Mouse (Mus musculus) midbrain, embryonic 12.5 days (tissue): ENCODE measurements around the gene Ddr2. TPM values are rescaled to one million over a fixed set of nuclear protein-coding genes. Genes with fewer than 3 reads are reported as not detected.

ENCODE experiments used
- ATAC-seq: fragments of 200-750 bp; cut with Nextera tagmentation; 2 replicates; pipeline ENCODE4 v1.8.0; 2017; ENCODE audit warnings: low read depth, moderate TSS enrichment, moderate library complexity; ENCODE audit not compliant: low FRiP score
- H3K27ac ChIP-seq: fragments of 300-500 bp; sonication (generic); replicated peaks from 2 replicates; pipeline ENCODE4 v1.5.1; 2016; ENCODE audit warnings: mild to moderate bottlenecking
- H3K27me3 ChIP-seq: fragments of 300-500 bp; sonication (generic); 2 replicates; pipeline ENCODE4 v1.6.1; 2016; ENCODE audit warnings: mild to moderate bottlenecking
- H3K36me3 ChIP-seq: fragments of 300-500 bp; sonication (generic); 2 replicates; pipeline ENCODE4 v1.6.1; 2016
- H3K4me1 ChIP-seq: fragments of 300-500 bp; sonication (generic); 2 replicates; pipeline ENCODE4 v1.6.1; 2016
- H3K4me2 ChIP-seq: fragments of 300-500 bp; sonication (generic); replicated peaks from 2 replicates; pipeline ENCODE4 v1.6.1; 2016; ENCODE audit warnings: mild to moderate bottlenecking, moderate library complexity
- H3K4me3 ChIP-seq: fragments of 300-500 bp; sonication (generic); 2 replicates; pipeline ENCODE4 v1.5.1; 2016; ENCODE audit warnings: mild to moderate bottlenecking
- H3K9ac ChIP-seq: fragments of 300-500 bp; sonication (generic); replicated peaks from 2 replicates; pipeline ENCODE4 v1.6.1; 2016; ENCODE audit warnings: mild to moderate bottlenecking, moderate library complexity
- H3K9me3 ChIP-seq: fragments of 300-500 bp; sonication (generic); 2 replicates; pipeline ENCODE4 v1.6.1; 2016; ENCODE audit warnings: mild to moderate bottlenecking
- WGBS: fragments of 180-500 bp; shearing (Covaris S2); methylation state at CpG from one replicate; pipeline ENCODE4 v1.1.7; 2016; 5-methylcytosine and 5-hydroxymethylcytosine counted together
- polyA plus RNA-seq: library from polyadenylated mRNA; unstranded; fragments of >200 nt; fragmentation: Nextera tagmentation; extraction: Ambion mirVana; gene quantifications from 2 replicates; pipeline ENCODE4 v1.2.1, GENCODE M21; 2016

Ddr2 gene
- polyA plus RNA-seq, 1 experiment from 2014 or later, result 31.1 TPM

DNA sequence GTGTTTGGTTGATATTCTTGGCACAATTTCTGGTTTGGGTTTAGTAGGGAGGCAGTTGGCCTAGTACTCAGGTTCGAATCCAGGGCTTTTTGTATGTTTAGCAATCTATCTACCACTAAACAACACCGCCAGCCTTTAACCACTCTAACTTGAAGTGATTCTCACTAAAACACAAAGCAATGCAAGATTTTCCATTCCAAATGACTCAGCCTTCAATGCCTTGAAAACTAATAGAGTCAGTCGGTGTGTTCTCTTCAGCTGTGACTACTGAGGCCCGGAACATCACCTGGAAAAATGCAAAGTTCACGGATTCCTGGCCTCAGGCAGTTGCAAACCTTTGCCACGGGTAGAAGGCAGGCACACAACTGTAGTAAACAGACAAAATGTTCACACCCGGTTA, 178.9 kb downstream of the Ddr2 start:
- no peak for ATAC-seq
- no peak overlapping the region for H3K27ac ChIP-seq
- H3K4me1 ChIP-seq, result peaks cover 20% of the 10 kb centered on the region
- peaks cover 4% of the 10 kb centered on the region; the same call in 1 of the 2 replicates for H3K27me3 ChIP-seq
- no peak overlapping the region for H3K4me2 ChIP-seq
- no peaks in the 10 kb centered on the region for H3K36me3 ChIP-seq
- no peak overlapping the region for H3K4me3 ChIP-seq
- 90% methylated on average over 7 of the region's 7 CpGs for WGBS
- H3K9ac ChIP-seq, result no peak overlapping the region
- H3K9me3 ChIP-seq, result no peaks in the 10 kb centered on the region

DNA sequence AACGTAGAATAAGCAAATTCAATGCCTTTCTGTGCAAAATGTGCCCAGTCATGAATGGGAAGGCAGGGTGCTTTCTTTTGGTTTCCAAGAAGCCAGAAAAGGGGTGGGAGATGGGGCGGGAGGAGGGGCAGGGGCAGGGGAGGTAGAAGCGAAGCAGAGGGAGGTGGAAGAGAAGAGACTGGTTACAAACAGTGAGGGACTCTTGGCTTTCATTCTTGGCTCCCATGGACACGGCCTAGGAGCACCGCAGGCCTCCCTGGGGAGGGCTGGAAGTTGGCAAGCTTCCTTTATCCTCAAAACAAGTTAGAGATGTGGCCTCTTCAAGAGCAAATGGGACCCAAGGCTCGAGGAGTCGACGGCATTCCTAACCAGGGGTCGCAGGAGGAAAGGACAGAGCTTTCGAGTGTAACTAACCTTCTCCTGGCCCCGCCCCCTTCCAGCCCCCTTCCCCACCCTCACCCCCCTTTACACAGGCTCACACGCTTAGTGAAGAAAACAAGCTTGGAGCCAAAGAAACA, 182.0 kb downstream of the Ddr2 start, which contains the start of gene Ccdc190:
Ccdc190 (plus strand) TSS at position 195 of the 518 bp plus-strand sequence.
- H3K4me2 ChIP-seq, result peak within 1 kb of the TSS; percentile 43
- peaks cover 4% of the 10 kb centered on the region; the same call in 1 of the 2 replicates for H3K27me3 ChIP-seq
- no peaks in the 10 kb centered on the region for H3K9me3 ChIP-seq
- no peaks in the 10 kb centered on the region for H3K36me3 ChIP-seq
- H3K9ac ChIP-seq, result no peak within 1 kb of the TSS
- peak within 1 kb of the TSS; percentile 74 for H3K27ac ChIP-seq
- whole genome bisulfite sequencing, result 10% methylated on average over 12 of the region's 12 CpGs
- peak within 1 kb of the TSS; percentile 13; the same call in 1 of the 2 replicates for H3K4me3 ChIP-seq
- peak; percentile 70 for ATAC-seq
- peaks cover 13% of the 10 kb centered on the region for H3K4me1 ChIP-seq

DNA sequence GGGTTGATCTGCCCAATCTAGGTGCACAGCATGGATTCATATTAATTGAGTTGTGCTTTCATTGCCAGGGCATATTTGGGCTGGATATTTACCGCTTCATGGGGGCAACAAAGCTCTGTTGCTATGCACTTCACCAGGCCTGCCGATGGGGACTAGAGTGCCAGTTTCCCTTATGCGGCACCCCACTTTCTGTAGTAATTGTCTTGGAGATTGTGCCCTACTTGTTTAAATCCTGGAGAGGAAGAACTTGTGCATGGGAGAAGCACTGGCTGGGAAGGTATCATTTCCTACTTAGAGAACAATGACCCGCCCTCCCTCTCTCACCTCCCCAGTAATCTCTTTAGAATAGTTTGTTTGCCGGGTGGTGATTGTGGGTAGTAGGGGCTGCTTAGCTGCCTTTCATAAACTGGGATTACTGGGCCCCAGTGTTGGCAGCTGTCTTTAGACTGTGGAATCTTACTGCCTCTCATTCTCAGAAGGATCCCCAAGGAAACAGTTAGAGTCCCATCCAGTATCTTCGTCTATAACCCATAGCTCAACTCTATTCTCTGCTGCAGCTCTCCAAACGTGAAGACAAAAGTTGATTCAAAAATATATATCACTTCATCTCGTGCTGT, 182.7 kb downstream of the Ddr2 start:
- H3K4me3 ChIP-seq, result no peak overlapping the region
- no peak overlapping the region for H3K9ac ChIP-seq
- no peaks in the 10 kb centered on the region for H3K9me3 ChIP-seq
- WGBS, result 30% methylated on average over 8 of the region's 8 CpGs
- peak overlapping the region; percentile 74 for H3K27ac ChIP-seq
- H3K36me3 ChIP-seq, result no peaks in the 10 kb centered on the region
- H3K4me2 ChIP-seq, result peak overlapping the region; percentile 43
- H3K4me1 ChIP-seq, result peaks cover 13% of the 10 kb centered on the region
- H3K27me3 ChIP-seq, result peaks cover 4% of the 10 kb centered on the region; the same call in 1 of the 2 replicates
- ATAC-seq, result peak; percentile 68

DNA sequence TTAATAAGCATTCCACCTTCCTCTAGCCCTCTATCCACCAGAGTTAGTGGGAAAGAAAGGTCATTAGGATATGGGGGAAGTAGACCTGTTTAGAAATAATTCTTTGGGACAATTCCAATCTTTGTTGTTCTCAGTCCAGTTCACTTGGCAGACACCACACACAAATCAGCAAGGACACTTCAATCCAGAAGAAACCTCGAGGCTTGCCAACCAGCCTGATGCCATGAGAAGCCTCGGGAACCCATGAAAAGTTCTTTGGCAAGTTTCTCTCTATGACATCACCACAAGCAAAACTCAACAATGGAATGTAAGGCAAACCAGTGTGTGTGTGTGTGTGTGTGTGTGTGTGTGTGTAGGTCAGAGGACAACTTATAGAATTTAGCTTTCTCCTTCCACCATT, 186.0 kb downstream of the Ddr2 start:
- Histone ChIP-seq H3K4me1 (peaks cover 13% of the 10 kb centered on the region), H3K9me3 (no peaks in the 10 kb centered on the region), H3K4me3 (no peak overlapping the region), H3K27me3 (peaks cover 12% of the 10 kb centered on the region), H3K4me2 (no peak overlapping the region), H3K9ac (no peak overlapping the region), H3K36me3 (no peaks in the 10 kb centered on the region), H3K27ac (no peak overlapping the region)
- no peak for ATAC-seq
- 94% methylated on average over 2 of the region's 2 CpGs for WGBS

Other genes starting within 250 kb of the Ddr2 start
- 0.79 and 0.94 TPM in 2 replicates for gene Ccdc190, start 182.1 kb downstream of the Ddr2 start, polyA plus RNA-seq
- gene Hsd17b7, start 141.5 kb downstream of the Ddr2 start, polyA plus RNA-seq, result 26.9 and 27.3 TPM in 2 replicates
- gene Uap1, start 64.2 kb upstream of the Ddr2 start, polyA plus RNA-seq, result 60.5 and 60.6 TPM in 2 replicates
- 13.7 and 17.4 TPM in 2 replicates for gene Uhmk1, start 104.6 kb upstream of the Ddr2 start, polyA plus RNA-seq
- gene Sh2d1b2, start 122.0 kb upstream of the Ddr2 start, polyA plus RNA-seq, result not detected in 2 replicates
- gene Sh2d1b1, start 166.6 kb upstream of the Ddr2 start, polyA plus RNA-seq, result 0.09 TPM in 1 of 2 replicates, not detected in the other
- gene Gm7694, start 195.6 kb upstream of the Ddr2 start, polyA plus RNA-seq, result 2.6 and 3.3 TPM in 2 replicates
- 0.84 and 1.8 TPM in 2 replicates for gene Spata46, start 198.0 kb upstream of the Ddr2 start, polyA plus RNA-seq